Mouse (Mus musculus): ENCODE data around the gene Ppfibp1. TPM values are rescaled to one million over a fixed set of nuclear protein-coding genes. Genes with fewer than 3 reads are reported as not detected.

Ppfibp1 gene
- polyA plus RNA-seq (2017; shearing (Covaris generic)), result 16.1 TPM

DNA sequence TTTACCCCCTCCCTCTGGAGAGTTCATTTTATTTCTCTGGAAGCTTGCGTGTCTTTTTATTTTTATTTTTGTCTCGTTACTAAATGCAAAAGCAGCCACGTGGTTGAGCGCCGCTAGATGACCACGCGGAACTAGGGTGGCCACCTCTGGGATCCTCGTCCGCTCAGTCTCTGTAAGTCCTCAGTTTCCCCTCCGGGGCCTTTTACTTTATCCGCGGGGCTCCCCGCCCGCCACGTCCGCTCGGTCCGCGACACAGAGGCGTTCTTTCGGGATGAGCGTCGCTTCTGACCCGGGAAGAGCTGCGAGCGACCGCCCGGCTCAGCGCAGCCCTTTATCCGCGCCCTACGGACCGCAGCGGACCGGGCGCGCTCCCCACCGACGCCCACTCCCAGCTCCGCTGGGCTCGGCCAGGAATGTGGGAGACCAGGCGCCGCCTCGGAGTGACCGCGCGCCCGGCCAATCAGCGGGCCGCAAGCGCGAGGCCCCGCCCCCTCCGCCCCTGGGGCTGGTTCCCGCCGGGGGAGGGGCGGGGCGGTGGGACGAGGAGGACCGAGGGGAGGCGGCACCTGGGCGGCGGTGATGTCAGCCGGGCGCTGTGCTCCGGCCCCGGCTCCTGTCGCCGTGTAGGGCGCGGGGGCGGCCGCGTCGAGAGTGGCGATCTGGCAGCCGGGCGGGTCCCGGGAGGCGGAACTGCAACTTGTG lies at the start of gene Ppfibp1:
Ppfibp1 (plus strand) TSS at position 530 of the 702 bp plus-strand sequence.

DNA sequence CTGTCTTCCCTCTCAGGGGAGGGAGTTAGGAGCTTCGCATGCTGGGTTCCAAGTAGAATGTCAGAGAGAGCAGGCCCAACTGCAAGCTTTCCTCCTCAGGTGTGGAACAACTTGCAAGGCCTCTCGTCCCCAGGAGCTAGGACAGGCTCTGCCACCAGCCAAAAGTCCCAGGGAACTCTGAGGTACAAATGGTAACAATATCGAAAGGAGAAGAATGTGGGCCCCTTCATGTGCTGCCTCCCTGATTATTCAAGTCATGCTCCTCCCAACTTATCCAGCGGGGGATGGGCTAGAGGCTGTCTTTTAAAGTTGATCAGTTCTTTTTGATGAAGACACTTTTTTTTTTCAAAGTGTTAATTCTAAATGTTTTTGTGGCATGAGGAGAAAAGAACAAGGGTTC lies 38.2 kb upstream of the Ppfibp1 start, which contains the start of gene Smco2:
Smco2 (plus strand) TSS at position 55 of the 400 bp plus-strand sequence.

DNA sequence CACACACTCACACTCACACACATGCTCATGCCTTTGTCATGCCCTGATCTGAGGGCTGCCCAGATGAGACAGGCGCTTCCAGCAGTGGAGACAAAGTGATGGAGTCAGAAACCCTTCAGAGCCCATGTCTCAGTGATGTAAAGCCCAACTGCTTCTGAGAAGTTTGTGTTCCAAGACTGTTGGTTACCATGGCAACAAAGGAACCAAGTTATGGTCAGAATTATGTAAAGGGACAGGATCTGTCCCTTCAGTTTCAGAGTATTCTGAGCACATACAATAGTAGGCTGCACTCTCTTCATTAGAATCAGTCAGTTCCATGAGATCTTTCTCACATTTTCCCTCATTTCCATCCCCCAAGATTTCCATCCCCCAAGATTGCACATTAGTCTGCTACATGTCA lies 66.0 kb downstream of the Ppfibp1 start, which contains the start of gene 1700034J05Rik:
1700034J05Rik (minus strand) TSS at position 165 of the 400 bp plus-strand sequence.

DNA sequence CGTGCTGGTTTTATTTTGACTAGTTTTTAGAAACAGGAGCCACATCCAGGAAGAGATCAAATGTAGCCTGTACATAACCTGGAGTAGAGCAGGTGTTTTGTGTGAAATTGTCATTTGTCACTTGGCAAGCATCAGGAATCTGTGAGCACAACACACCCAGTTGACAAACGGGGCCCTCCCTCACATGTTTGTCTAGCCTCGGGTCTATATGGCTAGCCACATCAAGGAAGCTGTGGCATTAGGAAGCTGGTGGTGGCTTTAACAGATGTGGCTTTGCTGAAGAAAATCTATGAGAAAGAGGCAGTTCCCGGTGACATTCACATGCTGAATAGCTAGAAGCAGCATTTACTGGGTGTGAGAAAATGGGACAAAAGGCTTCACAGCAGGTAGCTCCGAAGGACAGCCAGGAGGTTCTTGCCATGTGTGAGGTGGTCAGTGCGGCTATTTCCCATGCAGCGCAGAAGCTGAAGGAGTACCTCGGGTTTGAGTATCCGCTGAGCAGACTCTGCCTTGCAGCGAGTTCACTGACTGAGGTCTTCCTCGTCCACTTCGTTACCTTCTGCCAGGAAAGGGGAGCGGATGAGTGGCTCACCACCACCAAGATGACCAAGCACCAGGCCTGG lies 144.1 kb downstream of the Ppfibp1 start, which contains the start of gene Rep15:
Rep15 (plus strand) TSS at position 282 of the 623 bp plus-strand sequence.

DNA sequence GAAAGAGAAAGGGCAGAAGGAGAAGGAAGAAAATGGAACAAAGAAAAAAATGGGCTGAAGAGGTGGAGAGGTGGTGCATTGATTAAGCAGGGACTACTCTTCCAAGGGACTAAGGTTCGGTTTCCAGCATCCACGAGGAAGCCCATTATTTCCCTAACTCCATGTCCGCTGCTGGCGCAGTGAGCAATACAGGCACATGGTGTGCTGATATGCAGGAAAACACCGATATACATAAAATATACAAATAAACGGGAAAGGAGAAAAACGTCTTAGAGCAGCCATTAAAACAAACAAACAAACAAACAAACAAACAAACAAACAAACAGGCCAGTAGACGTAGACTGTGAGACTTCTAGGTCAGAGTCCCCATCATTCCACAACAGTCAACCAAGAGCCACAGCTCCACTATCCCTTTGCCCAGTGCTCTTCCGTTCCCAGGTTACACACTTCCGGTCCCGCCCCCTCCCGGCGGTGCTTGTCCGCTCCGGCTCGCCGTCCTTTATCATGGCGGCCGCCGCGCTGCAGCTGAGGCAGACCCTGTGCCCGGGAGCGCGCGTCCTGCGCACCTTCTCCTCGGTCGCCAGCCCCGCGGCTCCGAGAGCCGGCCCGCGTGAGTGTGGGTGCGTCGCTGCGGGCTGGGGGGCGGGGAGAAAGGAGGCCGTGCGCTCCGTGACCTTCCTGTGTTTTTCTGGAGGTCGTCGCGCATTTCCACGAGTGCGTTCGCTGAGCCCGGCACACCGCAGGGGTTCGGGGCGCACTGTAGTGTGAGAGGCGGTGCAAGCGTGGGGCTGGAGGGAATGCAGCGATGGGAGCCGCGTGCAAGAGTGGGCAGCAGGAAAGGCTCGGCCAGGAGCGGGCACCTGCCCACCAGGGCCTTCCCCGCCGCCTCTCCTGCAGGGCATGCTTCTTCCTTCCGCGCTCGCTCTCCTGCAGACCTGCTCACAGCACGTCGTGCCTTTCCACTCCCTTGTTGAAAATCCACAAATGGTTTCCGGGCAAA lies 154.3 kb downstream of the Ppfibp1 start, which contains the start of gene Mrps35:
Mrps35 (plus strand) TSS at position 474 of the 1,000 bp plus-strand sequence.

Other genes with a start within 250 kb of the Ppfibp1 start
- gene Med21, start 245.9 kb upstream of the Ppfibp1 start, polyA plus RNA-seq (2017; shearing (Covaris generic)), result 82.1 TPM
- gene Tm7sf3, start 245.7 kb upstream of the Ppfibp1 start, polyA plus RNA-seq (2017; shearing (Covaris generic)), result 3.5 TPM
- 10.6 TPM for gene Stk38l, start 163.5 kb upstream of the Ppfibp1 start, polyA plus RNA-seq (2017; shearing (Covaris generic))
- 0.17 TPM for gene Arntl2, start 92.4 kb upstream of the Ppfibp1 start, polyA plus RNA-seq (2017; shearing (Covaris generic))
- not detected for gene Smco2, start 38.4 kb upstream of the Ppfibp1 start, polyA plus RNA-seq (2017; shearing (Covaris generic))
- not detected for gene 1700034J05Rik, start 65.9 kb downstream of the Ppfibp1 start, polyA plus RNA-seq (2017; shearing (Covaris generic))
- gene Rep15, start 144.1 kb downstream of the Ppfibp1 start, polyA plus RNA-seq (2017; shearing (Covaris generic)), result not detected
- 94.1 TPM for gene Mrps35, start 154.3 kb downstream of the Ppfibp1 start, polyA plus RNA-seq (2017; shearing (Covaris generic))
- not detected for gene Mansc4, start 198.5 kb downstream of the Ppfibp1 start, polyA plus RNA-seq (2017; shearing (Covaris generic))
- 10.6 TPM for gene Klhl42, start 202.9 kb downstream of the Ppfibp1 start, polyA plus RNA-seq (2017; shearing (Covaris generic))